Mouse (Mus musculus): ENCODE data around the gene Ripor2. TPM values are rescaled to one million over a fixed set of nuclear protein-coding genes. Genes with fewer than 3 reads are reported as not detected.

Ripor2 gene
- polyA plus RNA-seq, 1 experiment from 2014 or later, result 0.72 TPM

- no peak for ATAC-seq (ENCODE audit: insufficient number of reproducible peaks, low FRiP score, low TSS enrichment, low read depth)
- WGBS, result 60% methylated on average over 9 of the region's 9 CpGs
Observed at GRCm38 (mm10) chr13:24615921-24616565, 34.1 kb downstream of the Ripor2 start.

GRCm38 (mm10) chr13:24616645-24617044 lies 34.7 kb downstream of the Ripor2 start:
- Histone ChIP-seq H3K4me1 (ENCODE audit: control insufficient read depth, insufficient read depth, low read length) (no peaks in the 10 kb centered on the region), H3K9ac (ENCODE audit: low read length) (no peak overlapping the region), H3K27me3 (ENCODE audit: control insufficient read depth, insufficient read depth, low read length) (no peaks in the 10 kb centered on the region), H3K36me3 (ENCODE audit: control insufficient read depth, insufficient read depth, low read length) (no peaks in the 10 kb centered on the region), H3K27ac (replicated peaks; ENCODE audit: low read depth, low read length) (no peak overlapping the region), H3K4me3 (ENCODE audit: low read depth, low read length) (no peak overlapping the region), H3K9me3 (ENCODE audit: control insufficient read depth, low read length) (no peaks in the 10 kb centered on the region), H3K4me2 (ENCODE audit: low read depth, severe bottlenecking) (no peak overlapping the region)
- DNase-seq (ENCODE audit: low spot score), result no peak
- 88% methylated on average over 8 of the region's 8 CpGs for WGBS
- ATAC-seq (ENCODE audit: insufficient number of reproducible peaks, low FRiP score, low TSS enrichment, low read depth), result no peak

More at GRCm38 (mm10) chr13:24615921-24616565, 34.1 kb downstream of the Ripor2 start:
- Histone ChIP-seq H3K36me3 (ENCODE audit: control insufficient read depth, insufficient read depth, low read length) (no peaks in the 10 kb centered on the region), H3K27ac (replicated peaks; ENCODE audit: low read depth, low read length) (no peak overlapping the region), H3K4me3 (ENCODE audit: low read depth, low read length) (no peak overlapping the region), H3K4me1 (ENCODE audit: control insufficient read depth, insufficient read depth, low read length) (no peaks in the 10 kb centered on the region), H3K9ac (ENCODE audit: low read length) (no peak overlapping the region), H3K9me3 (ENCODE audit: control insufficient read depth, low read length) (no peaks in the 10 kb centered on the region), H3K27me3 (ENCODE audit: control insufficient read depth, insufficient read depth, low read length) (no peaks in the 10 kb centered on the region), H3K4me2 (ENCODE audit: low read depth, severe bottlenecking) (no peak overlapping the region)
- DNase-seq (ENCODE audit: low spot score), result peak; percentile 36

- Histone ChIP-seq H3K27me3 (ENCODE audit: control insufficient read depth, insufficient read depth, low read length) (no peaks in the 10 kb centered on the region), H3K27ac (replicated peaks; ENCODE audit: low read depth, low read length) (no peak overlapping the region), H3K9me3 (ENCODE audit: control insufficient read depth, low read length) (no peaks in the 10 kb centered on the region), H3K4me2 (ENCODE audit: low read depth, severe bottlenecking) (no peak overlapping the region), H3K36me3 (ENCODE audit: control insufficient read depth, insufficient read depth, low read length) (no peaks in the 10 kb centered on the region), H3K9ac (ENCODE audit: low read length) (no peak overlapping the region), H3K4me3 (ENCODE audit: low read depth, low read length) (no peak overlapping the region), H3K4me1 (ENCODE audit: control insufficient read depth, insufficient read depth, low read length) (no peaks in the 10 kb centered on the region)
- ATAC-seq (ENCODE audit: insufficient number of reproducible peaks, low FRiP score, low TSS enrichment, low read depth) (no peak), DNase-seq (ENCODE audit: low spot score) (no peak)
- 73% methylated on average over 6 of the region's 6 CpGs for WGBS
Observed at GRCm38 (mm10) chr13:24617076-24617798, 35.2 kb downstream of the Ripor2 start.

DNA sequence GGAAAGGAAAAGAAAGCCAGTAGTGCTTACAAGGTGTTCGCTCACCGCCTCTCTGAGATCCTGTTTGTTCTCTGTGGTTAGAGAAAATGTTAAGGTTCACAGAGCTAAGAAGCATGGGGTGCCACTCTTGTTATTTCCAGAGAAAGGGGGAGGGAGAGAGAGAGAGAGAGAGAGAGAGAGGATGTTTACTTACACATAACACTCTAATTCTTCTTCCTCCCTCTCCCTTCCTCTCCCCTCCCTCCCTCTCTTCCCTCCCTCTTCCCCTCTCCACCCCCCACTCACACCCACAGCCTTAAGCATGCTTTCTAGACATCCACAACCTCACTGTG lies 35.8 kb downstream of the Ripor2 start:
- Histone ChIP-seq H3K27ac (replicated peaks; ENCODE audit: low read depth, low read length) (no peak overlapping the region), H3K4me2 (ENCODE audit: low read depth, severe bottlenecking) (no peak overlapping the region), H3K9me3 (ENCODE audit: control insufficient read depth, low read length) (no peaks in the 10 kb centered on the region), H3K9ac (ENCODE audit: low read length) (no peak overlapping the region), H3K4me3 (ENCODE audit: low read depth, low read length) (no peak overlapping the region), H3K27me3 (ENCODE audit: control insufficient read depth, insufficient read depth, low read length) (no peaks in the 10 kb centered on the region), H3K36me3 (ENCODE audit: control insufficient read depth, insufficient read depth, low read length) (no peaks in the 10 kb centered on the region), H3K4me1 (ENCODE audit: control insufficient read depth, insufficient read depth, low read length) (no peaks in the 10 kb centered on the region)
- DNase-seq (ENCODE audit: low spot score) (no peak), ATAC-seq (ENCODE audit: insufficient number of reproducible peaks, low FRiP score, low TSS enrichment, low read depth) (no peak)
- WGBS, result 89% methylated on average over 2 of the region's 2 CpGs

DNA sequence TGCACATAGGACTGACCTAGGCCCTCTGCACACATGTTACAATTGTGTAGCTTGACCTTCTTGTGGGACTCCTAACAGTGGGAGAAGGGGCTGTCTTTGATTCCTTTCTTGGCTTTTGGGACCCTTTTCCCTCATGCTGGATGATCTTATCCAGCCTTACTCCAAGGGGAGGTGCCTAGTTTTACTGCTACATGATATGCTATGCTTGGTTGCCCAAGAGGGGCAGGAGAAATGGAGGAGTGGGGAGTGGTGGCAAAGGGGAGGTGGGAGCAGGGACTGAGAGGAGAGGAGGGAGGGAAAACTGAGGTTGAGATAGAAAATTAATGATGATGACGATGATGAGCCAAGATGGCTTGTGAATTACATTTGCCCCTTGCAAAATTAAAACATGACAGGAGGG lies 37.7 kb downstream of the Ripor2 start:
- Histone ChIP-seq H3K4me3 (ENCODE audit: low read depth, low read length) (no peak overlapping the region), H3K9me3 (ENCODE audit: control insufficient read depth, low read length) (no peaks in the 10 kb centered on the region), H3K4me2 (ENCODE audit: low read depth, severe bottlenecking) (no peak overlapping the region), H3K9ac (ENCODE audit: low read length) (no peak overlapping the region), H3K27ac (replicated peaks; ENCODE audit: low read depth, low read length) (no peak overlapping the region), H3K4me1 (ENCODE audit: control insufficient read depth, insufficient read depth, low read length) (no peaks in the 10 kb centered on the region), H3K27me3 (ENCODE audit: control insufficient read depth, insufficient read depth, low read length) (no peaks in the 10 kb centered on the region), H3K36me3 (ENCODE audit: control insufficient read depth, insufficient read depth, low read length) (no peaks in the 10 kb centered on the region)
- 96% methylated on average over 1 of the region's 1 CpGs for WGBS
- no peak for DNase-seq (ENCODE audit: low spot score)
- no peak for ATAC-seq (ENCODE audit: insufficient number of reproducible peaks, low FRiP score, low TSS enrichment, low read depth)

- no peak for DNase-seq (ENCODE audit: low spot score)
- no peaks in the 10 kb centered on the region for H3K27me3 ChIP-seq (ENCODE audit: control insufficient read depth, insufficient read depth, low read length)
- no peak overlapping the region for H3K4me3 ChIP-seq (ENCODE audit: low read depth, low read length)
- no peak for ATAC-seq (ENCODE audit: insufficient number of reproducible peaks, low FRiP score, low TSS enrichment, low read depth)
- H3K36me3 ChIP-seq (ENCODE audit: control insufficient read depth, insufficient read depth, low read length), result no peaks in the 10 kb centered on the region
- H3K9ac ChIP-seq (ENCODE audit: low read length), result no peak overlapping the region
- 29% methylated on average over 6 of the region's 6 CpGs for WGBS
- H3K27ac ChIP-seq (replicated peaks; ENCODE audit: low read depth, low read length), result no peak overlapping the region
- no peaks in the 10 kb centered on the region for H3K9me3 ChIP-seq (ENCODE audit: control insufficient read depth, low read length)
- H3K4me2 ChIP-seq (ENCODE audit: low read depth, severe bottlenecking), result no peak overlapping the region
- no peaks in the 10 kb centered on the region for H3K4me1 ChIP-seq (ENCODE audit: control insufficient read depth, insufficient read depth, low read length)
Observed at GRCm38 (mm10) chr13:24620439-24620838, 38.5 kb downstream of the Ripor2 start.

DNA sequence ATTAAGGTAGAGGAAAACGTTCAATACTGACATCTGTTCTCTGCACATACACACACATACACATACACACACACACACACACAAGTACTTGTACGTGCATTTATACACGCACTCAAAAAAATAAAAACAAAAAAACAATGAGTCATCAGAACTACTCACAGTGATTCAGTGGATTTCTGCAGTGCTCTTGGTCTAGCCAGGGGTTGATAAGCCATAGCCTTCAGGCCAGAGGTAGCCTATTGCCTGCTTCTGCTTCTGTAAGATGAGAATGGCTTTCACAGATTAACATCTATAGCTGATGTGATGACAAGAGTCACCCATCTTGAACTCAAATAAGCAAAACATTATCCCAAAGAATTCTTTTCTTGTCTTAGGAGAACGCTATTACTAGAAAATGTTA lies 41.6 kb downstream of the Ripor2 start:
- DNase-seq (ENCODE audit: low spot score) (no peak), ATAC-seq (ENCODE audit: insufficient number of reproducible peaks, low FRiP score, low TSS enrichment, low read depth) (no peak)
- Histone ChIP-seq H3K4me1 (ENCODE audit: control insufficient read depth, insufficient read depth, low read length) (no peaks in the 10 kb centered on the region), H3K4me3 (ENCODE audit: low read depth, low read length) (no peak overlapping the region), H3K9me3 (ENCODE audit: control insufficient read depth, low read length) (no peaks in the 10 kb centered on the region), H3K27me3 (ENCODE audit: control insufficient read depth, insufficient read depth, low read length) (no peaks in the 10 kb centered on the region), H3K27ac (replicated peaks; ENCODE audit: low read depth, low read length) (no peak overlapping the region), H3K9ac (ENCODE audit: low read length) (no peak overlapping the region), H3K4me2 (ENCODE audit: low read depth, severe bottlenecking) (no peak overlapping the region), H3K36me3 (ENCODE audit: control insufficient read depth, insufficient read depth, low read length) (no peaks in the 10 kb centered on the region)
- WGBS, result 85% methylated on average over 4 of the region's 4 CpGs

DNA sequence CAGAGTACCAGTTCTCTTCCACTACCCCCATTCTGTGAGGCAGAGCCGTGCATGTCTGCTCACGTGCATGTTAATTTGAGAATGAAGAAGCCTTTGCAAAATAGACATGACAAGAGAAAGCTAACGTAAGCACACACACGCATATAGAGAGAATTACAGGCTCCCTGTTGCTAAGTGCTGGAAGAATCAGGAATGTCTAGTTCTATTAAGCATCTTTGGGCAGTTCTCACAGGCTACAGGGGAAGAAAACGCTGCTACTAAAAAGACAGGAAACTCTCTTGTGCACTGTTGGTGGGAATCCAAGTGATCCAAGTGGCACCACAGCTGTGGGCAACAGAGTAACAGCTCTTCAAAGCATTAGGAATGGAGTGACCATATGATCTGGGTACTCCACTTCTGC lies 43.1 kb downstream of the Ripor2 start:
- no peak overlapping the region for H3K9ac ChIP-seq (ENCODE audit: low read length)
- 85% methylated on average over 5 of the region's 5 CpGs for WGBS
- H3K27ac ChIP-seq (replicated peaks; ENCODE audit: low read depth, low read length), result no peak overlapping the region
- H3K4me1 ChIP-seq (ENCODE audit: control insufficient read depth, insufficient read depth, low read length), result no peaks in the 10 kb centered on the region
- no peaks in the 10 kb centered on the region for H3K27me3 ChIP-seq (ENCODE audit: control insufficient read depth, insufficient read depth, low read length)
- H3K4me3 ChIP-seq (ENCODE audit: low read depth, low read length), result no peak overlapping the region
- DNase-seq (ENCODE audit: low spot score) (no peak), ATAC-seq (ENCODE audit: insufficient number of reproducible peaks, low FRiP score, low TSS enrichment, low read depth) (no peak)
- no peak overlapping the region for H3K4me2 ChIP-seq (ENCODE audit: low read depth, severe bottlenecking)
- H3K36me3 ChIP-seq (ENCODE audit: control insufficient read depth, insufficient read depth, low read length), result no peaks in the 10 kb centered on the region
- H3K9me3 ChIP-seq (ENCODE audit: control insufficient read depth, low read length), result no peaks in the 10 kb centered on the region

All from limb, embryonic 11.5 days (tissue).